Mouse (Mus musculus): Measurements from ENCODE around the gene Atg4a-ps.
"Not testable (repeated sequence)": the region's sequence is repeated elsewhere in the genome, so short reads cannot be mapped to it uniquely, and the experiment has no call there.

Gene Atg4a-ps

GRCm38 (mm10) chr3:103645968-103646367, at the start of gene Atg4a-ps:
Gene Atg4a-ps (minus strand): TSS chr3:103646068.
- not testable (repeated sequence) for DNase-seq

DNA sequence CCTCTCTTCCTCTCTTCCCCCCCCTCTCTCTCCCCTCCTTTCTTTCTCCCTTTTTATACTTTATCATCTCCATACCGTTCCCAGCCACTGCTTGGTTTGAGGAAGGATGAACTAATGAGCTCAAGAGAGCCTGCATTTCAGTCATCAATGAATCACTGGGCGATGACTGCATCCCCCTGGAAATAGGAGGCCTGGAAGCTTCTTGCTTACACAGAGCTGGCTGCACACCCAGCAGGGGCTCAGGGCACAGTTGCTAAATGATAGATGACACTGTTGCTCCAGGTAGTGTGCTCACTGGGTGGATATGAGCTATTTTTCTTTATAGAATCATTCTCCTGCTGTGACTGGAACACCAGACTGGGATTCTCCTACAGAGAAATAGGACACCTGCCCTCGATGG, 49.7 kb upstream of the Atg4a-ps start:
- DNase-seq: no peak

DNA sequence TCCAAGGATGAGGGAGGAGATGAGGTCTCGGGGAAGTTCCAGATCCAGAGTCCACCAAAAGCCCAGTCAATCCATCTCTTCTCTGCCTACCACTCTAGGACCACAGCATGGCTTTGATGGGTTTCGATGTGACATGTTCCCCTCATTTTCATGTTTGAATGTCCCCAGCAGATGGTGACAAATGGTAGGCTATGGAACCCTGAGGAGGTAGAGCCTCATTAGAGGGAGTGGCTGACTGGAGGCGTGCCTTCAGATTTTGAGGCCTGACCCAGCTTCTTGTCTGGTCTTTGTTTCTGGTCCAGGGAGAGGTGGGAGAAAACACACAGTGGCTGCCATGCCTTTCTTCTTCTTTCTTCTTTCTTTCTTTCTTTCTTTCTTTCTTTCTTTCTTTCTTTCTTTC, 44.6 kb upstream of the Atg4a-ps start:
- DNase-seq: peak; percentile 29 to 41

DNA sequence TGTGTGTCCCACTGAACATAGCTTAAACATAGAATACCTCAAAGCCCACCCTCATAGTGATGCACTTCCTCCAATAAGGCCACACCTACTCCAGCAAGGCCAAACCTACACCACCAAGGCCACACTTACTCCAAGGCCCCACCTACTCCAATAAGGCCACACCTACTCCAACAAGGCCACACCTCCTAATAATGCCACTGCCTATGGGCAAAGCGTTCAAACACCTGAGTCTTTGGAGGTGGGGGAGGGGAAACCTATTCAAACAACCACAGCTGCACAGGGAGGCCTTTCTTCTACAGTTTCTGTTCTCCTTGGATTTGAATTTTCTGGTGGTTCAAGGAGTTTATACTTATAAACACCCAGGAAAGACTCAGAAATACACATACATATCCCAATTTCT, 43.2 kb upstream of the Atg4a-ps start:
- DNase-seq: no peak

DNA sequence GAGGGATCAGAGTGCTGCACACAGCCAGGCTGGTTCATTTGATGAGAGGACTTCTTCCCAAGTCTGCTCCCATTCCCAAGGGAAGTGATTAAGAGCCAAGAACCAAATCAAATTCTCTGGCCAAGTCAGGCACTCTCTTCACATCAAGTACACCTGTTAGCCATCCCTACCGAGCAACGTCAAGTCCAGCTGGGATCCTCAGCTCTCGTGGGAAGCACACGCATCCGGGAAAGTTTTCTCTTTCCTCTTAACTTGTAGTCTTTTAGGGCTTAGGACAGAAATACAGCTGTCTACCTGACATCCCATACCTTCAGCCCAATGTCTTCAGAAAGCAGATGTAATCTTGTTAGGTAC, 38.1 kb upstream of the Atg4a-ps start:
- DNase-seq: no peak

- peak; percentile 32 to 34 for DNase-seq
These were observed 37.5 kb upstream of the Atg4a-ps start for GRCm38 (mm10) chr3:103683234-103683965.

GRCm38 (mm10) chr3:103682473-103682872, 36.6 kb upstream of the Atg4a-ps start:
- DNase-seq: no peak

DNA sequence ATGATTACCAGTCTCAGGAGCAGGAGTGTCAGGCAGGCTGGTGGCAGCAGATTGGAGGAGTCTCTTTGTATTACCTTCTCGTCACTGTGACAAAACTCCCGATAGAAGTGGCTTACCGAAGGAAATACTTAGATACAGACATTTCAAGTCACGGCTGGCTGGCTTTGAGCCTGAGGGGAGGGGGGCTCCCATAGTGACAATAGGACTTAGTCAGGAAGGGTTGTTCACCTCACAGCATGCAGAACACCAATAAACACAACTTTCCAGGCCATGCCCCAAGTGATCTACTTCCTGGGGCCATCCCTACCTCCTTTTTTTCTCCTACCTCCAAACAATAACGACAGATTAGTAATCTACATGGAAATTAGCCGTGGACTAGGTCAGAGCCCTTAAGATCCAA, 32.9 kb upstream of the Atg4a-ps start:
- DNase-seq: no peak

GRCm38 (mm10) chr3:103672716-103673115, 26.8 kb upstream of the Atg4a-ps start:
- DNase-seq: no peak

DNA sequence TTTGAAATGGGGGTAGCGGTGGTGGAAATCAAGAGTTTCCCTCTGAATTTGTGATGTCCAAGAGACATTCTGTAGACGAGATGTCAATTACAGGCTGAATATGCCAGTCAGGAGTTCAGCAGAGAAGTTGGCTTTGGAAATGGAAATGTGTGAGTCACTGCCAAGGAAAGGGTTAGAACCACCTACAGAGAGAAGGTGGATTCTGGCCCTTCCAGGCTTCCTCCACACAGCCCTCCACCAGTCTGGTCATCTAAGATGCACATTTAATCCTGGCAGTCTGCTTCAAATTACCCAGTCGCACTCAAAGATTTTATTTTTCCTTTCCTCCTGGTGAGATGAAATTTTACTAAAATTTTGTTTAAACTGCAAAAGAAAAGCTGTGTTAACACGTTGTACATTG, 26.2 kb upstream of the Atg4a-ps start:
- peak in 1 of 2 experiments; percentile 18 for DNase-seq

GRCm38 (mm10) chr3:103663385-103663784, 17.5 kb upstream of the Atg4a-ps start:
- DNase-seq: no peak

DNA sequence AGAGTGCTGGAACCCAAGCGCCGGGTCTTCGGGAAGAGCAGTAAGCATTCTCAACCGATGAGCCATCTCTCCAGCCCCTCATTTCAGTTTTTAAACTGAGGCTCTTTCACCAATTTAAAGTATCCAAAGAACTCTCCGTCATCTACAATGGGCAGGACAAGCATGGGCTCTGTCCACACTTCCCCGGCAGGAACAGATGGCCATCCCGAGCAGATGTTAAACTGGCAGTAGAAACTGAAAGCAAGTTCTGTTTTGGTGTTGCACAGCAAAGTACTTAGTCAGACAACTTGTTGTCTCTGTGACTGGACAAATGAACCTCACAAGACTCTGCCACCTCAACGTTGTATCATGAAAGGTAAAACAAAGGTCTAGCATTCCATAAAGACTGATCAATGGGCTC, 15.8 kb upstream of the Atg4a-ps start:
- peak in 1 of 2 experiments; percentile 45 for DNase-seq

GRCm38 (mm10) chr3:103660012-103660411, 14.1 kb upstream of the Atg4a-ps start:
- DNase-seq: peak in 1 of 2 experiments; percentile 27

GRCm38 (mm10) chr3:103650406-103650805, 4.5 kb upstream of the Atg4a-ps start:
- no peak for DNase-seq

DNA sequence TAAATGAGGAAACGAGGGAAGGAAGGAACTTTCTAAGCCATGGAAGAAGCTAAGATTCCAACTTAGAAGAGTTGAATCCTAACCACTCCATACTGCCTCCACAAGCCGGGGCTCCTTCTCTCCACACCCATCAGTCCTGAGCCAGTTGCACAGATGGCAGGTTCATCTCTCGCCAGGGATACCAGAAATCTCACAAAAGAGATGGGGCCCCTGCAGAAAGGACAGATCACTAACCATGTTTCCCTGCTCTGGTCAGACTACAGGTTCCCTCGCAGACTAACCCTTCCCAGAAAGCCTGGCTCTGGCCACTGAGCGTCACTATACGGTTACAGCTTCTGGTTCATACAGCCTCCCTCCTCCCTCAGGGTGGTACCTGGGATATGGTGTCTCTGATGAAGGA, 3.8 kb upstream of the Atg4a-ps start:
- DNase-seq: peak; percentile 59 to 73

DNA sequence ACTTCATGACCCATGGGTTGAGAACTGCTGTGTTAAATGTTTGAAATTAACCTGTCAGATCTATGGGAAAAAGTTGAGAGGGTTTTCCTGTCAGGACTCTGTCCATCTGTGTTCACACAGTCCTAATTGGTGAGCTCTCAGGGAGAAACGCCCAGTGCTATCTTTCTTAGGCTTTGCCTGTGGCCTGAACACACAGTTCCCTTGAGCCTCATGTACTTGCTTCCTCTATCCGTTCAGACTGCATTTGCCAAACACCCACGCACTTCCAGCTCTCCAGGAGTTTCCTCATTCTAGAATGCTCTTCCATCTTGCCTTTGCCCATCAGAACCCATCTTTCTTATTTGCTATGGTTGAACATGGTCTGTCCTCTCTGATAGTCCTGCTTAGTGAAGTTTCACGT, 2.6 kb upstream of the Atg4a-ps start:
- DNase-seq: no peak

DNA sequence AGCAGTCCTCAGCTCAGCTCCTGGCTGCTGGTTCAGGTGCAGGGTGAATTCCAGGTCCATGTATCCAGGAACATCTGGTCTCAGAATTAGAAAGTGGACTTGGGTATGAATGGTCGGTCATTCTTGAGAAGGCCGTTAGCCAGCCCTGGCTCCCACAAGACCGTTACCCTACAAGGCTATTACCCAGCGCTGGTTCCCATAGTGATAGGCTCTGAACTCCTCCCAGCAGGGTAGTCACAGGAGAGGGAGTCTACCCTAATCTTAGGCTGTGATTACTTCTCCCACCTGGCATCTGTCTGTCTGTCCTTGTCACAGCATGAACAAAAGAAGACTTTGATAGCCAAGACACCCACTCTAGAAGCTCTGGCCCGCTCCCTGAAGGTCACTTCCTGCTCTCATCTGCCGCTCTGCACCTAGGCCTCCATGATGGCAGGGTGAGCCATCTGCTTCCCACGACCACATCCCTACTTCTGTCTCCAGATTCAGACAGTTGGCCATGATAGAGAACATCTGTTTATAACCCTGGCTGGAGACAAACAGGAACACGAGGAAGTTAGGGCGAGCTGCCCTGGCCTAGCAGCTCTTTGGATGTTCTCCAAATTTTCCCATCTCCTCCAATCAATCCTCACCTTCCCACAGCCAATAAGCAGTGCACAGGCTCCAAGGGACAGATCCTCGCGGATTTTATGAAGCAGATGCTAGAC, 1.4 kb upstream of the Atg4a-ps start:
- DNase-seq: peak; percentile 42 to 55

DNA sequence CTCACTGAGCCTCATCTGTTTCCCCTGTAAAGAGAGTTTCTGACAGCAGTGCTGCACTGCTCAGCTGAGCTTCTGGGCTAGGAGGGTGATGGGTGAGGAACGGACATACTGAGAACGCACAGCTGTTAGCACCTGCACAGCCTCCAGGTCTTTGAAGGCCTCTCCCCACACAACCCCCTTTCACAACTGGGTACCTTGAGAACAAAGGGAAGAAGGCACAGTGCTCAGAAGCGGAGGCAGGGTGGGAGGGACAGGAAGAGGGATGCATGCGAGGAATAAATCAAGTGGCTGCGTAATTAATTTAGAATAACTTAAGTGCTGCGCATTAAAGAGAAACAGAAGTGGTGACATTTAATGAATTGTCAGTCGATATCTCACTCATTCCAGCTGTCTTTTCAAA, 4.6 kb downstream of the Atg4a-ps start:
- no peak for DNase-seq

DNA sequence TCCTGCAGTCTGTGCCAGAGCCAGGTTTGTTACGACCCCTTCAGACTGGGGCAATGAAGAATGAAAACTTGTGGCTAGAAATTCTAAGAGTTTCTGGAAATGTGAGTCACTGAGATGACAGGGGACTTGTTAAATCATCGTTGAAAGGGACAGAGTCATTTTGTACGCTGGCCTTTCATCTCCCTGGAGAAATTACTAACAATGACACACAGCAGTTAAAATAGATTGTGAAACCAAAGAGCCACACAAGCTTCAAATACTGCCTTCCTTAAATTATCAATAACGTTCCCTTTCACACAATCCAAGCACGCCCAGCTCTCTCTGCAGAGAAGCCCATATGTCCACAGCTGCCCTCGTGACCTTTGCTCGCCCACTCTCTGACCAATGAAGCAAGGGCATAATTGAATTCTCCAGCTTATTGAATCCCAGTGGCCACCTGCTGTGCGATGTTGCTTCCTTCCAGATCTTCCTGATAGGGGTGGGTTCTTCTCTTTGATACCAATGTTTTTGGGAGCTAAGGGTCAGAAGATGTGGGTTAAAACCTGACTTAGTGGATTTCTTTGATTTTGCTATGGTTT, 5.6 kb downstream of the Atg4a-ps start:
- peak; percentile 39 to 41 for DNase-seq

DNA sequence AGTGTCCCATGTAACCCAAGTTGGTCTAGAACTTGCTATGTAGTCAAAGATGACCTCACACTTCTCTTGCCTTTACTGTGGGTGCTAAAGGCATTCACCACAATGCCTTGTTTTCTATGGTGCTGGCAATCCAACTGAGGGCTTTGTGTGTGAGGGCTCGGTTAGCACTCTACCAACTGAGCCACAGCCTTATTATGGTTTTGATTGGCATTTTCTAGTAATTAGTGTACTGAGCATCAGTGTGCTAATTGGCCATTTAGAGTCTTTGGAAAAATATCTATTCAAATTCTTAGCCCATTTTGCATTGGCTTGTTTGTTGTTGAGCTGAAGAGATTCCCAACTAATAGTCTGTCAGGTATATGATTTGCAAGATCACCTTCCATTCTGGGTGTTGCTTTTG, 8.2 kb downstream of the Atg4a-ps start:
- DNase-seq: no peak

- DNase-seq: no peak
These were observed 11.6 kb downstream of the Atg4a-ps start for GRCm38 (mm10) chr3:103634256-103634655.

DNA sequence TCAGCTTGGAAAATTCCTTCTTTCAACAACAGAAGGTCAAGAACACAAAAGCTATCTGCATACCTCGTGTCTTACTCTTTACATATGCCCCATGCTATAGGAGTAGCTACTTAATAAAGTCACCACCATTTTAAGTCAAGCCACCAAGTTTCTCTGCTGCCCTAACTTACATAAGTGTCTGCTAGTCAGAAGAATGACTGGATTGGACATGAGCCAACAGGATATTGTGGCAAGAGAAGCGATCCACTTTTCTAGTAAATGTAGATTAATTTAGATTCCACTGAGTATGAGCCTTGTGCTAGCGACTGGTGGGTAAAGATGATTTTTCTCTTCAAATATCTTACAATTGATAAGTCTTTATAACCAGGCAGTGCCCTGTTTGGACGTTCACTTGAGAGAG, 12.0 kb downstream of the Atg4a-ps start:
- no peak for DNase-seq

GRCm38 (mm10) chr3:103633124-103633523, 12.7 kb downstream of the Atg4a-ps start:
- DNase-seq: no peak

- no peak for DNase-seq
These were observed 18.2 kb downstream of the Atg4a-ps start for GRCm38 (mm10) chr3:103627661-103628060.
